Mouse (Mus musculus): ENCODE data around the gene Gm13290. TPM values are rescaled to one million over a fixed set of nuclear protein-coding genes. Genes with fewer than 3 reads are reported as not detected.
"Not testable (repeated sequence)": the region's sequence is repeated elsewhere in the genome, so short reads cannot be mapped to it uniquely, and the experiment has no call there.

Gm13290 gene
- polyA plus RNA-seq, 1 experiment from 2014 or later, result 2.7 TPM

- POLR2A ChIA-PET; ATAC-seq; CTCF ChIA-PET; H3K27me3 ChIP-seq; DNase-seq (ENCODE audit: low read depth, low spot score): not testable (repeated sequence)
- in situ Hi-C loops (cut with MboI; ENCODE audit: low pct_unique_long_range_greater_than_20kb), result loop anchor here (25.0 kb wide), 3 partner anchors 103 to 378 kb away; partner anchors contain the start of genes Ifna1 and Mtap
Observed at GRCm38 (mm10) chr4:88759610-88760268, 13.9 kb upstream of the Gm13290 start, which contains the start of gene Gm13283. TSS of gene Gm13283 (plus strand) at chr4:88760119.

- POLR2A ChIA-PET; CTCF ChIA-PET; DNase-seq (ENCODE audit: low read depth, low spot score); ATAC-seq; H3K27me3 ChIP-seq: not testable (repeated sequence)
- in situ Hi-C loops (cut with MboI; ENCODE audit: low pct_unique_long_range_greater_than_20kb), result loop anchor here (25.0 kb wide), 3 partner anchors 102 to 377 kb away; partner anchors contain the start of genes Ifna1 and Mtap
Observed at GRCm38 (mm10) chr4:88760431-88760830, 13.2 kb upstream of the Gm13290 start.

- in situ Hi-C loops (cut with MboI; ENCODE audit: low pct_unique_long_range_greater_than_20kb), result loop anchor here (25.0 kb wide), 3 partner anchors 101 to 376 kb away; partner anchors contain the start of genes Ifna1 and Mtap
- DNase-seq (ENCODE audit: low read depth, low spot score); H3K27me3 ChIP-seq; CTCF ChIA-PET; POLR2A ChIA-PET; ATAC-seq: not testable (repeated sequence)
Observed at GRCm38 (mm10) chr4:88761776-88762175, 11.9 kb upstream of the Gm13290 start.

- ATAC-seq; CTCF ChIA-PET; DNase-seq (ENCODE audit: low read depth, low spot score); POLR2A ChIA-PET; H3K27me3 ChIP-seq: not testable (repeated sequence)
- in situ Hi-C loops (cut with MboI; ENCODE audit: low pct_unique_long_range_greater_than_20kb), result loop anchor here (25.0 kb wide), 3 partner anchors 100 to 375 kb away; partner anchors contain the start of genes Ifna1 and Mtap
Observed at GRCm38 (mm10) chr4:88762341-88762740, 11.3 kb upstream of the Gm13290 start.

GRCm38 (mm10) chr4:88763384-88764018, 10.1 kb upstream of the Gm13290 start:
- ATAC-seq; H3K27me3 ChIP-seq; DNase-seq (ENCODE audit: low read depth, low spot score); CTCF ChIA-PET; POLR2A ChIA-PET: not testable (repeated sequence)
- in situ Hi-C loops (cut with MboI; ENCODE audit: low pct_unique_long_range_greater_than_20kb), result loop anchor here (25.0 kb wide), 3 partner anchors 99 to 374 kb away; partner anchors contain the start of genes Ifna1 and Mtap

GRCm38 (mm10) chr4:88776622-88777021, 3.0 kb downstream of the Gm13290 start, which contains the start of gene Gm13289:
TSS of gene Gm13289 (plus strand) at chr4:88776922.
- POLR2A ChIA-PET; DNase-seq (ENCODE audit: low read depth, low spot score); CTCF ChIA-PET; H3K27me3 ChIP-seq; ATAC-seq; in situ Hi-C loops (cut with MboI; ENCODE audit: low pct_unique_long_range_greater_than_20kb): not testable (repeated sequence)

GRCm38 (mm10) chr4:88779550-88779949, 5.9 kb downstream of the Gm13290 start, which contains the start of gene Gm13272:
TSS of gene Gm13272 (plus strand) at chr4:88779850.
- DNase-seq (ENCODE audit: low read depth, low spot score); in situ Hi-C loops (cut with MboI; ENCODE audit: low pct_unique_long_range_greater_than_20kb); POLR2A ChIA-PET; ATAC-seq; CTCF ChIA-PET; H3K27me3 ChIP-seq: not testable (repeated sequence)

- DNase-seq (ENCODE audit: low read depth, low spot score); ATAC-seq; H3K27me3 ChIP-seq; POLR2A ChIA-PET; in situ Hi-C loops (cut with MboI; ENCODE audit: low pct_unique_long_range_greater_than_20kb); CTCF ChIA-PET: not testable (repeated sequence)
Observed at GRCm38 (mm10) chr4:88780320-88780719, 6.7 kb downstream of the Gm13290 start.

GRCm38 (mm10) chr4:88781831-88782230, 8.2 kb downstream of the Gm13290 start, which contains the start of gene Ifnz:
TSS of gene Ifnz (plus strand) at chr4:88782131.
- in situ Hi-C loops (cut with MboI; ENCODE audit: low pct_unique_long_range_greater_than_20kb); H3K27me3 ChIP-seq; DNase-seq (ENCODE audit: low read depth, low spot score); CTCF ChIA-PET; POLR2A ChIA-PET; ATAC-seq: not testable (repeated sequence)

GRCm38 (mm10) chr4:88782335-88782734, 8.7 kb downstream of the Gm13290 start:
- in situ Hi-C loops (cut with MboI; ENCODE audit: low pct_unique_long_range_greater_than_20kb); H3K27me3 ChIP-seq; CTCF ChIA-PET; ATAC-seq; DNase-seq (ENCODE audit: low read depth, low spot score); POLR2A ChIA-PET: not testable (repeated sequence)

GRCm38 (mm10) chr4:88785409-88785808, 11.8 kb downstream of the Gm13290 start, which contains the start of gene Gm13276:
TSS of gene Gm13276 (plus strand) at chr4:88785709.
- ATAC-seq; in situ Hi-C loops (cut with MboI; ENCODE audit: low pct_unique_long_range_greater_than_20kb); DNase-seq (ENCODE audit: low read depth, low spot score); CTCF ChIA-PET; H3K27me3 ChIP-seq; POLR2A ChIA-PET: not testable (repeated sequence)

GRCm38 (mm10) chr4:88788402-88788801, 14.8 kb downstream of the Gm13290 start, which contains the start of gene Gm13277:
TSS of gene Gm13277 (plus strand) at chr4:88788632.
- ATAC-seq; in situ Hi-C loops (cut with MboI; ENCODE audit: low pct_unique_long_range_greater_than_20kb); DNase-seq (ENCODE audit: low read depth, low spot score); POLR2A ChIA-PET; CTCF ChIA-PET; H3K27me3 ChIP-seq: not testable (repeated sequence)

- POLR2A ChIA-PET; in situ Hi-C loops (cut with MboI; ENCODE audit: low pct_unique_long_range_greater_than_20kb); DNase-seq (ENCODE audit: low read depth, low spot score); CTCF ChIA-PET; ATAC-seq; H3K27me3 ChIP-seq: not testable (repeated sequence)
Observed at GRCm38 (mm10) chr4:88791250-88791649, 17.6 kb downstream of the Gm13290 start, which contains the start of gene Gm13278. TSS of gene Gm13278 (plus strand) at chr4:88791550.

GRCm38 (mm10) chr4:88793936-88794675, 20.5 kb downstream of the Gm13290 start, which contains the start of gene Gm13275:
TSS of gene Gm13275 (plus strand) at chr4:88794487.
- H3K27me3 ChIP-seq; in situ Hi-C loops (cut with MboI; ENCODE audit: low pct_unique_long_range_greater_than_20kb); DNase-seq (ENCODE audit: low read depth, low spot score); CTCF ChIA-PET; POLR2A ChIA-PET; ATAC-seq: not testable (repeated sequence)
